In the genomic region with DNA sequence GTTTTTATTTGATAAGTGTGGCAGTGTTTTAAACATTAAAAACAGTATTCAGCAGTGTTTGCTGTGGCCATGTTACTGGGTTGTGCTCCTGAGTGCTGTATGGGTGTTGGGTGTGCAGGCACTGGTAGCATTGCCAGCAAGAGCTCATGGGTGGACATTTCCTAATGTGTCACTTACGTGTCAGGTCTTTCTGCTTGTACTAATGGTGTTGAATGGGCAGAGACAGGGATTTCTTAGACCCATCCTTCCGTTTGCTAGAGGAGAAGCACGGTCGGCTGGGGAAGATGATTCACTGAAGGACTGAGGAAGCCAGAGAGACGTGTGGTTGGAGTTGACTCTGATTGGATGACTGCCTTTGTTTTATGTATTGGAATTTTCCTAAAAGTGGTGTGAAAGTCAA, we compare ENCODE assay signal across 9 mouse cellular contexts.
A peak's percentile ranks its signal among the peaks of the same experiment; 100 is the strongest.
DNase-seq lines count a peak whose midpoint lies in the region; ATAC-seq lines count a peak whose summit lies in the region.
"Had no signal": no experiment of that assay in that cellular context is flagged by ENCODE, and none has a peak within 500 bp of the region (broad histone marks: within the 10 kb centered on the region; RNA-seq: fewer than 3 reads in every experiment).

No protein-coding gene starts in this region.

- H3K9ac ChIP-seq in hindbrain, embryonic 11.5 days (ENCODE audit: low read depth, low read length) = no peak overlapping the region

- 81% methylated on average over 5 of the region's 5 CpGs for WGBS in hindbrain, embryonic 11.5 days

- H3K4me1 ChIP-seq in hindbrain, embryonic 11.5 days (replicated peaks; ENCODE audit: control insufficient read depth, insufficient read depth, low read length) = no peaks in the 10 kb centered on the region

- no peaks in the 10 kb centered on the region for H3K9me3 ChIP-seq in hindbrain, embryonic 11.5 days (ENCODE audit: control insufficient read depth, low read length)

- ATAC-seq in hindbrain, embryonic 11.5 days (ENCODE audit: low FRiP score) = no peak

- H3K4me2 ChIP-seq in hindbrain, embryonic 11.5 days (replicated peaks; ENCODE audit: low read depth, low read length) = peak overlapping the region; percentile 17; the same call in 1 of the 2 replicates

- no peaks in the 10 kb centered on the region for H3K36me3 ChIP-seq in hindbrain, embryonic 11.5 days (ENCODE audit: control insufficient read depth, insufficient read depth, low read length)

- peak; percentile 56 to 58 for DNase-seq in left cerebral cortex, adult 18-20 months (ENCODE audit: low spot score in 2 of 2)
- no peak for DNase-seq in left cerebral cortex, postnatal 4 days
- DNase-seq in hindbrain, embryonic 11.5 days (ENCODE audit: low spot score) = no peak
- peak; percentile 49 to 61 for DNase-seq in left cerebral cortex, postnatal 36 days (ENCODE audit: low spot score in 2 of 2)
- peak; percentile 64 for DNase-seq in telencephalon, adult 2 months (ENCODE audit: low read depth, low spot score)
- no peak for DNase-seq in embryo, embryonic 10.5 days (ENCODE audit: low spot score)
- DNase-seq in thymus, postnatal 0 days (ENCODE audit: low spot score) = no peak
- DNase-seq in yolk sac, embryonic 10.5 days (ENCODE audit: low spot score) = no peak
- DNase-seq: liver had no signal

- no peaks in the 10 kb centered on the region for H3K27me3 ChIP-seq in hindbrain, embryonic 11.5 days (ENCODE audit: control insufficient read depth, insufficient read depth, low read length)

- H3K4me3 ChIP-seq in hindbrain, embryonic 11.5 days (ENCODE audit: low read depth, low read length) = peak overlapping the region; percentile 16

- no peak overlapping the region for H3K27ac ChIP-seq in hindbrain, embryonic 11.5 days (ENCODE audit: low read depth, low read length)

- intact Hi-C loops in left cerebral cortex, postnatal 4 days (cut with DNase I) = no loop called here
- intact Hi-C loops in left cerebral cortex, postnatal 36 days (cut with DNase I) = no loop called here

Comparison
In these comparisons a context has a peak if more than half of its experiments do, and no peak if none do; other contexts are left out.
1. DNase-seq: peak in left cerebral cortex, adult 18-20 months (2 of 2), left cerebral cortex, postnatal 36 days (2 of 2) and telencephalon, adult 2 months (single experiment); none in left cerebral cortex, postnatal 4 days (single experiment), hindbrain, embryonic 11.5 days (single experiment), embryo, embryonic 10.5 days (single experiment), thymus, postnatal 0 days (single experiment) and yolk sac, embryonic 10.5 days (single experiment).